Mouse (Mus musculus): ENCODE data around the gene Ddx39b. TPM values are rescaled to one million over a fixed set of nuclear protein-coding genes. Genes with fewer than 3 reads are reported as not detected.

Ddx39b gene
- total and polyA plus RNA-seq, 3 experiments, result 208 to 411 (median 242) TPM

- TF ChIP-seq NRF1 (IDR thresholded peaks at IDR 0.05; ENCODE audit: low read depth, low read length) (peak; percentile 50), BHLHE40 (IDR thresholded peaks at IDR 0.05; ENCODE audit: low read depth, low read length) (peak; percentile 79)
Measured at GRCm38 (mm10) chr17:35258492-35259478, 17.2 kb downstream of the Ddx39b start (continued).

GRCm38 (mm10) chr17:35259621-35260020, 18.1 kb downstream of the Ddx39b start:
- peak overlapping the region; percentile 53 for H3K4me2 ChIP-seq (ENCODE audit: insufficient read depth, low read depth, poor library complexity, severe bottlenecking)
- dilution Hi-C loops (cut with MboI; ENCODE audit: extremely low pct_ligation_motif_present, extremely low pct_unique_long_range_greater_than_20kb, low sequenced_read_pairs) (no loop called here), in situ Hi-C loops (cut with MboI; ENCODE audit: low pct_ligation_motif_present, low pct_unique_long_range_greater_than_20kb, low sequenced_read_pairs) (loop anchor here (5.0 kb wide), 1 partner anchor 1257 kb away; the partner anchor contains the start of gene H2-K1)
- peaks cover 2% of the 10 kb centered on the region for H3K27me3 ChIP-seq (replicated peaks)
- peaks cover 3 to 4% of the 10 kb centered on the region in 2 experiments for H3K36me3 ChIP-seq (replicated peaks in 1 of 2; ENCODE audit: control insufficient read depth in 1 of 2, insufficient read depth in 1 of 2, low read length in 1 of 2)
- peaks cover 15 to 27% of the 10 kb centered on the region in 2 experiments for H3K4me1 ChIP-seq (ENCODE audit: control insufficient read depth in 1 of 2, insufficient read depth in 2 of 2)
- peaks cover 11% of the 10 kb centered on the region for H3K79me2 ChIP-seq (replicated peaks; ENCODE audit: control insufficient read depth, extremely low read depth, insufficient read depth, poor library complexity, severe bottlenecking)
- H3K27ac ChIP-seq (ENCODE audit: insufficient read depth, low read depth), result peak overlapping the region; percentile 73
- peak overlapping the region; percentile 38; the same call in 1 of the 2 replicates for H3K9ac ChIP-seq (ENCODE audit: insufficient read depth, low read depth)
- TF ChIP-seq CHD2 (IDR thresholded peaks at IDR 0.05; ENCODE audit: low read length) (no peak), USF1 (IDR thresholded peaks at IDR 0.05; ENCODE audit: low read depth, low read length) (no peak), NELFE (IDR thresholded peaks at IDR 0.05; ENCODE audit: low read depth, low read length) (no peak), NRF1 (IDR thresholded peaks at IDR 0.05; ENCODE audit: low read depth, low read length) (no peak), POLR2A (IDR thresholded peaks at IDR 0.05; ENCODE audit: low read depth, low read length) (no peak), MAFK (IDR thresholded peaks at IDR 0.05; ENCODE audit: insufficient replicate concordance, low read length) (no peak), HCFC1 (IDR thresholded peaks at IDR 0.05; ENCODE audit: low read depth, low read length) (no peak), RAD21 (IDR thresholded peaks at IDR 0.05; ENCODE audit: low read depth, low read length) (no peak), JUN (IDR thresholded peaks at IDR 0.05; ENCODE audit: insufficient read depth, low read depth, low read length) (no peak), CTCF (conservative IDR thresholded peaks at IDR 0.05 in 1 of 2, IDR thresholded peaks at IDR 0.05 in 1 of 2; ENCODE audit: low read depth in 2 of 2, low read length in 2 of 2) (no peak), RCOR1 (conservative IDR thresholded peaks at IDR 0.05; ENCODE audit: low read depth, low read length) (no peak), MAX (IDR thresholded peaks at IDR 0.05; ENCODE audit: low read length) (no peak), KAT2A (IDR thresholded peaks at IDR 0.05; ENCODE audit: insufficient replicate concordance, low read length) (no peak), ZKSCAN1 (IDR thresholded peaks at IDR 0.05; ENCODE audit: borderline replicate concordance, low read depth, low read length) (no peak)
- peak overlapping the region; percentile 8 to 35 (median 15) for H3K4me3 ChIP-seq (replicated peaks in 1 of 3; ENCODE audit: low read depth in 2 of 3, low read length in 2 of 3, poor library complexity in 1 of 3)
- no peak for DNase-seq (ENCODE audit: extremely low read depth)
- no peaks in the 10 kb centered on the region for H3K9me3 ChIP-seq (replicated peaks; ENCODE audit: low read length)

GRCm38 (mm10) chr17:35261651-35262050, 20.1 kb downstream of the Ddx39b start:
- no peaks in the 10 kb centered on the region for H3K27me3 ChIP-seq (replicated peaks)

More at GRCm38 (mm10) chr17:35261651-35262050, 20.1 kb downstream of the Ddx39b start:
- H3K79me2 ChIP-seq (replicated peaks; ENCODE audit: control insufficient read depth, extremely low read depth, insufficient read depth, poor library complexity, severe bottlenecking), result peaks cover 23% of the 10 kb centered on the region
- peaks cover 21 to 23% of the 10 kb centered on the region in 2 experiments for H3K36me3 ChIP-seq (replicated peaks in 1 of 2; ENCODE audit: control insufficient read depth in 1 of 2, insufficient read depth in 1 of 2, low read length in 1 of 2)
- peak overlapping the region; percentile 73; the same call in 1 of the 2 replicates for H3K4me2 ChIP-seq (ENCODE audit: insufficient read depth, low read depth, poor library complexity, severe bottlenecking)
- H3K9me3 ChIP-seq (replicated peaks; ENCODE audit: low read length), result no peaks in the 10 kb centered on the region
- peaks cover 26 to 46% of the 10 kb centered on the region in 2 experiments for H3K4me1 ChIP-seq (ENCODE audit: control insufficient read depth in 1 of 2, insufficient read depth in 2 of 2)
- TF ChIP-seq HCFC1 (IDR thresholded peaks at IDR 0.05; ENCODE audit: low read depth, low read length) (no peak), PAX5 (IDR thresholded peaks at IDR 0.05; ENCODE audit: low read length) (no peak), MAZ (IDR thresholded peaks at IDR 0.05; ENCODE audit: low read depth, low read length) (no peak), UBTF (IDR thresholded peaks at IDR 0.05; ENCODE audit: low read depth, low read length) (no peak), EP300 (IDR thresholded peaks at IDR 0.05; ENCODE audit: low read length) (no peak; the same call in 1 of the 2 replicates), ELF1 (IDR thresholded peaks at IDR 0.05; ENCODE audit: low read depth, low read length) (no peak), SIN3A (IDR thresholded peaks at IDR 0.05; ENCODE audit: low read length) (no peak), NRF1 (IDR thresholded peaks at IDR 0.05; ENCODE audit: low read depth, low read length) (no peak), TCF12 (IDR thresholded peaks at IDR 0.05; ENCODE audit: low read depth, low read length) (no peak), USF2 (conservative IDR thresholded peaks at IDR 0.05; ENCODE audit: low read depth, low read length) (no peak), MYC (IDR thresholded peaks at IDR 0.05; ENCODE audit: low read depth, low read length) (no peak), BHLHE40 (IDR thresholded peaks at IDR 0.05; ENCODE audit: low read depth, low read length) (no peak), ZC3H11A (IDR thresholded peaks at IDR 0.05; ENCODE audit: low read depth, low read length) (no peak), RAD21 (IDR thresholded peaks at IDR 0.05; ENCODE audit: low read depth, low read length) (no peak), MAFK (IDR thresholded peaks at IDR 0.05; ENCODE audit: insufficient replicate concordance, low read length) (no peak), E2F4 (IDR thresholded peaks at IDR 0.05; ENCODE audit: insufficient replicate concordance, low read depth, low read length) (no peak), KAT2A (IDR thresholded peaks at IDR 0.05; ENCODE audit: insufficient replicate concordance, low read length) (no peak), JUND (conservative IDR thresholded peaks at IDR 0.05; ENCODE audit: low read depth, low read length) (no peak)
- peak overlapping the region in 1 of 3 experiments; percentile 37 for H3K4me3 ChIP-seq (replicated peaks in 1 of 3; ENCODE audit: low read depth in 2 of 3, low read length in 2 of 3, poor library complexity in 1 of 3)
- no peak overlapping the region for H3K9ac ChIP-seq (ENCODE audit: insufficient read depth, low read depth)
- in situ Hi-C loops (cut with MboI; ENCODE audit: low pct_ligation_motif_present, low pct_unique_long_range_greater_than_20kb, low sequenced_read_pairs), result loop anchor here (5.0 kb wide), 1 partner anchor 1259 kb away; the partner anchor contains the start of gene H2-K1
- no peak for DNase-seq (ENCODE audit: extremely low read depth)
- H3K27ac ChIP-seq (ENCODE audit: insufficient read depth, low read depth), result peak overlapping the region; percentile 86; the same call in 1 of the 2 replicates
- dilution Hi-C loops (cut with MboI; ENCODE audit: extremely low pct_ligation_motif_present, extremely low pct_unique_long_range_greater_than_20kb, low sequenced_read_pairs), result no loop called here

Measured in CH12.LX (cell line).